Mouse (Mus musculus) thymus, adult 2 months (tissue): ENCODE data around the gene Hgd. TPM values are rescaled to one million over a fixed set of nuclear protein-coding genes. Genes with fewer than 3 reads are reported as not detected.

Source experiments
- DNase-seq: peaks from one replicate; pipeline ENCODE4 v3.0.0; 2021
- H3K27ac ChIP-seq: fragments of 200-500 bp; 2 replicates; pipeline ENCODE4 v1.5.1; 2012; ENCODE audit warnings: low read length, control low read depth; ENCODE audit not compliant: control insufficient read depth, insufficient read depth
- H3K27me3 ChIP-seq: fragments of 200-500 bp; 2 replicates; pipeline ENCODE4 v1.6.1; 2012; ENCODE audit warnings: mild to moderate bottlenecking, low read length, moderate library complexity, mixed read lengths; ENCODE audit not compliant: control insufficient read depth, insufficient read depth
- H3K36me3 ChIP-seq: fragments of 200-500 bp; 2 replicates; pipeline ENCODE4 v1.6.1; 2012; ENCODE audit warnings: mild to moderate bottlenecking, low read length, moderate library complexity; ENCODE audit not compliant: control insufficient read depth, insufficient read depth
- H3K4me1 ChIP-seq: fragments of 200-500 bp; replicated peaks from 2 replicates; pipeline ENCODE4 v1.6.1; 2012; ENCODE audit warnings: low read length; ENCODE audit not compliant: control insufficient read depth, insufficient read depth
- H3K4me3 ChIP-seq: fragments of 200-500 bp; 2 replicates; pipeline ENCODE4 v1.5.1; 2012; ENCODE audit warnings: mild to moderate bottlenecking, low read length, control low read depth, moderate library complexity; ENCODE audit not compliant: control insufficient read depth, insufficient read depth
- CTCF ChIP-seq: fragments of 200-500 bp; IDR thresholded peaks from 2 replicates; pipeline ENCODE4 v1.5.1; 2012; ENCODE audit warnings: mild to moderate bottlenecking, control low read depth, low read length, moderate library complexity, borderline replicate concordance; ENCODE audit not compliant: control insufficient read depth, poor library complexity, insufficient read depth; ENCODE audit errors: extremely low read depth
- POLR2A ChIP-seq: fragments of 200-500 bp; IDR thresholded peaks from 2 replicates; pipeline ENCODE4 v1.6.1; 2012; ENCODE audit warnings: mild to moderate bottlenecking, low read length, control low read depth, moderate library complexity; ENCODE audit not compliant: control insufficient read depth, poor library complexity, insufficient read depth; ENCODE audit errors: extremely low read depth
- WGBS: fragments of 180-500 bp; shearing (Covaris S2); methylation state at CpG from one replicate; pipeline ENCODE4 v1.1.7; 2018; 5-methylcytosine and 5-hydroxymethylcytosine counted together
- polyA plus RNA-seq: library from polyadenylated mRNA; depleted of rRNA; stranded (reverse); fragments of >200 nt; gene quantifications from 2 replicates; pipeline ENCODE4 v1.2.3, GENCODE M21; 2012

Gene Hgd
- polyA plus RNA-seq, 1 experiment: 0.54 TPM

- Histone ChIP-seq H3K27me3 (no peaks in the 10 kb centered on the region), H3K4me3 (no peak overlapping the region), H3K27ac (no peak overlapping the region), H3K36me3 (no peaks in the 10 kb centered on the region), H3K4me1 (no peaks in the 10 kb centered on the region)
- DNase-seq: no peak
- WGBS: 98% methylated on average over 1 of the region's 1 CpGs
- TF ChIP-seq POLR2A (no peak), CTCF (no peak)
These were observed 14.8 kb upstream of the Hgd start for GRCm38 (mm10) chr16:37565117-37565516.

GRCm38 (mm10) chr16:37566107-37566506 lies 13.8 kb upstream of the Hgd start:
- 96% methylated on average over 6 of the region's 6 CpGs for WGBS
- no peaks in the 10 kb centered on the region for H3K36me3 ChIP-seq
- TF ChIP-seq POLR2A: no peak
- no peak for TF ChIP-seq CTCF
- no peaks in the 10 kb centered on the region for H3K4me1 ChIP-seq
- DNase-seq: no peak
- no peak overlapping the region for H3K27ac ChIP-seq
- no peak overlapping the region for H3K4me3 ChIP-seq
- no peaks in the 10 kb centered on the region for H3K27me3 ChIP-seq

- H3K4me1 ChIP-seq: no peaks in the 10 kb centered on the region
- DNase-seq: no peak
- WGBS: 97% methylated on average over 12 of the region's 12 CpGs
- no peak overlapping the region for H3K27ac ChIP-seq
- H3K27me3 ChIP-seq: no peaks in the 10 kb centered on the region
- no peak for TF ChIP-seq POLR2A
- H3K36me3 ChIP-seq: no peaks in the 10 kb centered on the region
- no peak overlapping the region for H3K4me3 ChIP-seq
These were observed 12.6 kb upstream of the Hgd start for GRCm38 (mm10) chr16:37567113-37568050.

- TF ChIP-seq CTCF (no peak), POLR2A (no peak)
- over 99% methylated on average over 3 of the region's 3 CpGs for WGBS
These were observed 8.4 kb upstream of the Hgd start for GRCm38 (mm10) chr16:37571554-37571953.

GRCm38 (mm10) chr16:37572117-37572754 lies 7.7 kb upstream of the Hgd start:
- Histone ChIP-seq H3K4me1 (no peaks in the 10 kb centered on the region), H3K4me3 (no peak overlapping the region), H3K27me3 (no peaks in the 10 kb centered on the region), H3K27ac (no peak overlapping the region), H3K36me3 (no peaks in the 10 kb centered on the region)
- WGBS: 97% methylated on average over 12 of the region's 12 CpGs
- no peak for DNase-seq
- no peak for TF ChIP-seq CTCF
- no peak for TF ChIP-seq POLR2A

More at GRCm38 (mm10) chr16:37571554-37571953, 8.4 kb upstream of the Hgd start:
- no peaks in the 10 kb centered on the region for H3K27me3 ChIP-seq
- no peaks in the 10 kb centered on the region for H3K36me3 ChIP-seq
- DNase-seq: no peak
- H3K27ac ChIP-seq: no peak overlapping the region
- no peaks in the 10 kb centered on the region for H3K4me1 ChIP-seq
- no peak overlapping the region for H3K4me3 ChIP-seq

GRCm38 (mm10) chr16:37573061-37573460 lies 6.9 kb upstream of the Hgd start:
- 95% methylated on average over 5 of the region's 5 CpGs for WGBS
- TF ChIP-seq CTCF: no peak
- no peak for TF ChIP-seq POLR2A

More at GRCm38 (mm10) chr16:37573061-37573460, 6.9 kb upstream of the Hgd start:
- no peaks in the 10 kb centered on the region for H3K27me3 ChIP-seq
- no peaks in the 10 kb centered on the region for H3K36me3 ChIP-seq
- no peaks in the 10 kb centered on the region for H3K4me1 ChIP-seq
- H3K4me3 ChIP-seq: no peak overlapping the region
- DNase-seq: no peak
- H3K27ac ChIP-seq: no peak overlapping the region
